Mouse (Mus musculus) subcutaneous adipose tissue, adult 2 months (tissue): ENCODE data around the gene F9. TPM values are rescaled to one million over a fixed set of nuclear protein-coding genes. Genes with fewer than 3 reads are reported as not detected.

Source experiments
- polyA plus RNA-seq: library from polyadenylated mRNA; depleted of rRNA; stranded (reverse); fragments of >200 nt; gene quantifications from 2 replicates; pipeline ENCODE4 v1.2.3, GENCODE M21; 2012; ENCODE audit warnings: low replicate concordance; rRNA removed

The F9 gene
- polyA plus RNA-seq: not detected in 2 replicates

DNA sequence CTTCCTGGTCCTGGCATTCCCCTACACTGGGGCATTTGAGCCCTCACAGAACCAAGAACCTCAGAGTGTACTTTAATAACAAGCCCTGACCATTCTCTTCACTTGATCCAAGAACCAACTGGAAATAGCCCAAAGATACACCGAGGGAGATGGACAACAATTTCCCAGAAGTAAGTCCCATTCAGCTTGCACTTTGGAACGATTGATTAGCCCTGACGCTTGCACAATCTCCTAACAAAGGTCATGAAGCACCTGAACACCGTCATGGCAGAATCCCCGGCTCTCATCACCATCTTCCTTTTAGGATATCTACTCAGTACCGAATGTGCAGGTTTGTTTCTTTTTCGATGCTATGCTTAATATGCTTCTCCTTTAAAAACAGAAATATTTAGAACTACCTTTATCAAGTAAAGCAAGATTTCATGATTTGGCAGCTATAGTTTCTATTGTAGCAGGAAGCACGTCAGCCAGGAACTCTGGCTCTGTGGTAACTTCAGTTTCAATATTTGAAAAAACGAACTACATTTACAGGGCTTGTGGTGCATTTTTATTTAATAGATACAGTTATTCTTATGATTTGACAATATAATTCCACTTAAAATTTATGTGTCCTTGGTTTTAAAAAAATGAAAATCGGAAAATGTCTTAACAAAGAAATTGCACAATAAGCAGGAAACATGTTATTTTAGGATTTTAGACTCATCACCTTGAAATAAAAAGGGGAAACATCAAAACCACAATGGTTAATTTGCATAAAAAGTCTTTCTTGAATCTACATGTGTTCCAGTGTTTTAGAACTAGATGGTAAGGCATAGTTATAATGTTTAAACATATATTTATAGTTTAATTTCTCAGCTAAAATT, at the start of gene F9:
TSS of gene F9 (plus strand) at position 244 of the 863 bp plus-strand sequence.

Other genes starting within 250 kb of the F9 start
- 0.12 TPM in 1 of 2 replicates, not detected in the other for gene Mcf2, start 179.6 kb downstream of the F9 start, polyA plus RNA-seq